Mouse (Mus musculus) limb, embryonic 12.5 days (tissue): ENCODE data around the gene Rimbp3. TPM values are rescaled to one million over a fixed set of nuclear protein-coding genes. Genes with fewer than 3 reads are reported as not detected.
"Not testable (repeated sequence)": the region's sequence is repeated elsewhere in the genome, so short reads cannot be mapped to it uniquely, and the experiment has no call there.

ENCODE experiments used
- ATAC-seq: fragments of 200-750 bp; cut with Nextera tagmentation; 2 replicates; pipeline ENCODE4 v1.8.0; 2017; ENCODE audit warnings: low read depth, moderate TSS enrichment; ENCODE audit not compliant: insufficient number of reproducible peaks, insufficient read depth, low FRiP score, low TSS enrichment
- H3K27ac ChIP-seq: fragments of 300-500 bp; sonication (generic); 2 replicates; pipeline ENCODE4 v1.5.1; 2016; ENCODE audit warnings: mild to moderate bottlenecking, moderate library complexity
- H3K27me3 ChIP-seq: fragments of 300-500 bp; sonication (generic); 2 replicates; pipeline ENCODE4 v1.6.1; 2016; ENCODE audit warnings: mild to moderate bottlenecking, moderate library complexity
- H3K36me3 ChIP-seq: fragments of 300-500 bp; sonication (generic); 2 replicates; pipeline ENCODE4 v1.6.1; 2016; ENCODE audit warnings: mild to moderate bottlenecking, moderate library complexity
- H3K4me1 ChIP-seq: fragments of 300-500 bp; sonication (generic); replicated peaks from 2 replicates; pipeline ENCODE4 v1.6.1; 2016
- H3K4me2 ChIP-seq: fragments of 300-500 bp; sonication (generic); 2 replicates; pipeline ENCODE4 v1.6.1; 2016; ENCODE audit warnings: mild to moderate bottlenecking, moderate library complexity
- H3K4me3 ChIP-seq: fragments of 300-500 bp; sonication (generic); replicated peaks from 2 replicates; pipeline ENCODE4 v1.5.1; 2016; ENCODE audit warnings: mild to moderate bottlenecking
- H3K9ac ChIP-seq: fragments of 300-500 bp; sonication (generic); replicated peaks from 2 replicates; pipeline ENCODE4 v1.6.1; 2016; ENCODE audit warnings: mild to moderate bottlenecking, moderate library complexity
- H3K9me3 ChIP-seq: fragments of 300-500 bp; sonication (generic); 2 replicates; pipeline ENCODE4 v1.6.1; 2016; ENCODE audit warnings: mild to moderate bottlenecking, moderate library complexity
- WGBS: fragments of 180-500 bp; shearing (Covaris S2); methylation state at CpG from one replicate; pipeline ENCODE4 v1.1.7; 2016; 5-methylcytosine and 5-hydroxymethylcytosine counted together
- polyA plus RNA-seq: library from polyadenylated mRNA; unstranded; fragments of >200 nt; fragmentation: Nextera tagmentation; extraction: Ambion mirVana; gene quantifications from 2 replicates; pipeline ENCODE4 v1.2.1, GENCODE M21; 2016

The Rimbp3 gene
- polyA plus RNA-seq: 0.74 and 0.85 TPM in 2 replicates

DNA sequence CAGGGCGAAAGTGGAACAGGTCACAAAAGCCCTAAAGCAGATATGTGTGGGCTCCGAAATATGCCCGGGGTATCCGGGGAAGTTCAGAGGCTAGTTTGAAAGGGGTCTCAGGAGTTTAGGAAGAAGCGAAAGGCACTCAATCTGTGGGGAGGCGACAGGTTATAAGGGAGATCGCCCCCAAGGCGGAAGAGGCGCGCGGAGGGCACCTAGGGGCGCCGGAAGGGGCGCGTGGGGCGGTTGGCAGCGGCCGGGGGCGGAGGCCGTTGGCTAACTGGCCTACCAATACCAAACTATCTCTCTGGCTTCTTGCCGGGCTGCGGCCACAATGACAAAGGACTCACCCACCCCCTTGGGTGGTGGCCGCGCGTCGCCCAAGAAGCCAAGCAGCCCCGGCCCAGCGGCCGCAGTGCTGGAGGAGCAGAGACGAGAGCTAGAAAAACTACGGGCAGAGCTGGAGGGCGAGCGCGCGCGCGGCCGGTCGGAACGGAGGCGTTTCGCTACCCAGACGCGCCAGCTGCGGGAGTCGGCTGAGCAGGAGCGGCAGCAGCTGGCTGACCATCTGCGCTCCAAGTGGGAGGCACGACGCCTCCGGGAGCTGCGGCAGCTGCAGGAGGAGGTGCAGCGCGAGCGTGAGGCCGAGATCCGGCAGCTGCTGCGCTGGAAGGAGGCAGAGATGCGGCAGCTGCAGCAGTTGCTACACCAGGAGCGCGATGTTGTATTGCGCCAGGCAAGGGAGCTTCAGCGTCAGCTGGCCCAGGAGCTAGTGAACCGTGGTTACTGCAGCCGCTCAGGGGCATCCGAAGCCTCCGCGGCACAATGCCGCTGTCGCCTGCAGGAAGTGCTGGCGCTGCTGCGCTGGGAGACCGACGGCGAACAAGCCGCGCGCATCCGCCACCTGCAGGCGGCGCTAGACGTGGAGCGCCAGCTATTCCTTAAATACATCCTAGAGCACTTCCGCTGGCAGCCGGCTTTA lies at the start of gene Rimbp3:
Gene Rimbp3, plus strand, starts transcription at position 215 of the 973 bp plus-strand sequence.
- ATAC-seq: peak; percentile 71
- WGBS: 2% methylated on average over 85 of the region's 85 CpGs

DNA sequence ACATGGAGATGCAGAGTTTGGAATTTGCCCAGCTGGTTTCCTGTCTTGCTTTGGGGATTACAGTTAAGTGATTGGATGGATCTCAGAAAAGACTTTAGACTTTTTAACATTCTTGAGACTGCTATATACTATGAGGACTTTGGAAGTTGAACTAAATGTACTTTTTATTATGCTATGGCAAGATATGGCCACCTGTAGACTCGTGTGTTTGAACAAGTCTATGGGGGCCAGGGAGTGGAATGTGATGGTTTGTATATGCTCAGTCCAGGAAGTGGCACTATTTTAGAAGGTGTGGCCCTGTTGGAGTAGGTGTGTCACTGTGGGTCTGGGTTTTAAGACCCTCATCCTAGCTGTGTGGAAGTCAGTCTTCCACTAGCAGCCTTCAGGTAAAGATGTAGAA lies 42.9 kb upstream of the Rimbp3 start:
- H3K4me2 ChIP-seq, H3K27me3 ChIP-seq, H3K27ac ChIP-seq, H3K9me3 ChIP-seq, H3K4me1 ChIP-seq, ATAC-seq, H3K9ac ChIP-seq, H3K4me3 ChIP-seq: not testable (repeated sequence)
- WGBS: 94% methylated on average over 1 of the region's 1 CpGs
- peaks cover 56% of the 10 kb centered on the region for H3K36me3 ChIP-seq

More for the DNA sequence above, at the start of gene Rimbp3:
- H3K9me3 ChIP-seq: no peaks in the 10 kb centered on the region
- H3K4me2 ChIP-seq: peak within 1 kb of the TSS; percentile 97
- H3K27me3 ChIP-seq: peaks cover 51% of the 10 kb centered on the region
- peak within 1 kb of the TSS; percentile 60 for H3K4me3 ChIP-seq
- H3K9ac ChIP-seq: peak within 1 kb of the TSS; percentile 62
- H3K36me3 ChIP-seq: no peaks in the 10 kb centered on the region
- H3K27ac ChIP-seq: peak within 1 kb of the TSS; percentile 59; the same call in 1 of the 2 replicates
- H3K4me1 ChIP-seq: peaks cover 14% of the 10 kb centered on the region

DNA sequence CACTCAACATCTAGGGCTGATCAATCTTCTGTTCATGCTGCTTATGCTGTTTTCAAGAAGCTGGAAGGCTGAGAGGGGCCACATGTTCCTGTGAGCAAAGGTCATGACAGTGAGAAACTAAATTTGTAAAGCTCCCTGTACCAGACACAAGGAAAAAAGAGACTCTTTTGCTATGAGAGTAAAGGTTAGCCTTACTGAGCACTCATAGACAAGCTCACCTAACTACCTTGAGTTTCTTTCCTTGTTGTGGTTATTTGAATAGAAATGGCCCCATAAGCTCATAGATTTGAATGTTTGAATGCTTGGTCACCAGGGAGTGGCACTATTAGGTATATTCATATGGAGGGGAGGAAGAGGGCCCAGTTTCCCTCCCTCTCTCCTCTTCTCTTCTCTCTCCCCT lies 41.2 kb upstream of the Rimbp3 start:
- no peak for ATAC-seq
- Histone ChIP-seq H3K36me3 (peaks cover 67% of the 10 kb centered on the region), H3K4me2 (no peak overlapping the region)

DNA sequence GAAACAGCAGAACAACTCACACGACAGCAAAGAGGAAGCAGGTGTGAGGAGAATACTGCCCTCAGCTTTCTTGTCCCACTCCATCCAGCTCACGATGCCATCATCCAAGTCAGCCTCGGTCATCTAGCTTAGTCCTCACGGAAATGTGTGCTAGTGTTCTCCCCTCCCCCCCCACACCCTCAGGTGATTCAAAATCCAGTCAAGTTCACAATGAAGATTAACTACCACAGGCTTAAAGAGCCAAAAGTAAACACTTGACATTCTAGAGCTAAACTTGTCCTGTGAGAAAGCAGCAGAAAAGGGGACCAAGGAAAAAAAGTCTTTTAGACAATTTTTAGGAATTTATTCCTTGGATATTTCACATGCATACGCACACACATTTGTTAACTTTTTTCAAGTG lies 40.4 kb upstream of the Rimbp3 start:
- Histone ChIP-seq H3K4me1 (no peaks in the 10 kb centered on the region), H3K27me3 (no peaks in the 10 kb centered on the region), H3K9me3 (no peaks in the 10 kb centered on the region), H3K36me3 (peaks cover 68% of the 10 kb centered on the region), H3K9ac (no peak overlapping the region), H3K27ac (no peak overlapping the region), H3K4me2 (no peak overlapping the region), H3K4me3 (no peak overlapping the region)
- 86% methylated on average over 5 of the region's 5 CpGs for WGBS
- no peak for ATAC-seq

More for the DNA sequence above, 41.2 kb upstream of the Rimbp3 start:
- Histone ChIP-seq H3K27me3 (no peaks in the 10 kb centered on the region), H3K4me3 (no peak overlapping the region), H3K27ac (no peak overlapping the region), H3K9ac (no peak overlapping the region), H3K9me3 (no peaks in the 10 kb centered on the region), H3K4me1 (no peaks in the 10 kb centered on the region)

DNA sequence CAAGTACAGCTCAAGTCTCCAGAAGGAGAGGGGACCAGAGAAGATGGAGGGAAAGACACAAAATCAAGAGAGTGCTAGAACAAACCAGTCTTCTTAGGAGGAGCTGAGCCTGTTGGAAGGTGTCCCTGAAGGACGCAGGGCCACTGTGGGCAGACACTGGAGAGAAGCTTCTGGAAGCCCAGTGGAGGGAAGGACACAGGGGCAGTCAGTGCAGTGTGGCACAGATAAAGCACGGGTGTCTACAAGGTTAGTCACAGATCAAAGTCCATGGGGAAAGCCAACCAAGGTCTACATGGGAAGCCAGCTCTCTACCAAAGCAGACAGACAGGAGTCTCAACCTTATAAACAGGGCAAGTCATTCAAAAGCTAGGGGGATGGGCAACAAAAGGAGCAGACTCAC lies 32.6 kb upstream of the Rimbp3 start:
- Histone ChIP-seq H3K27me3 (no peaks in the 10 kb centered on the region), H3K9me3 (no peaks in the 10 kb centered on the region), H3K4me2 (no peak overlapping the region), H3K4me3 (no peak overlapping the region), H3K36me3 (peaks cover 70% of the 10 kb centered on the region), H3K9ac (no peak overlapping the region), H3K4me1 (no peaks in the 10 kb centered on the region), H3K27ac (no peak overlapping the region)
- no peak for ATAC-seq
- WGBS: 87% methylated on average over 2 of the region's 2 CpGs

DNA sequence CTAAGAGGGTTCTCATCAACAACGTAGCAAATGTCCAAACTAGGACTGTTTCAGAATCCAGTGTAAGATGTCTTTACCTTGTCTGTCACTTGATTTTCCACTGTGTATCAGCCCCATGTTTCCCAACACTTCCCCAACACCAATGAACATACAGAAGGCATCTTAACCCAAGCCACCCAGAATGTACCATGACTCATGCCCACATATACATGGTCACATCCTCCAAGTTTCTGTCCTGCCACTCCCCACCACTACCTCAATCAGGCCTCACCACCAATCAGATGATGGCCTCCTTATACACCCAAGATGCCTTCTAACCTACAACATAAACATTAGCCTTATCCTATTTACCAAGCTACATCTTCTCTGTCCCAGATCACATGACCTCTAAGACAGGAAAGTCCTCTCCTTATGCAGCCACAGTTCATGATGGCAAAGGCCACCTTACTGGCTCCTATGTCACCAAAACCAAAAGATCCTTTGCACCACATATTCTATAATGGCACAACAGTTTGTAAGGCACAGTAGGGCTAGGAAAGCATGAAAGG lies 30.7 kb upstream of the Rimbp3 start:
- Histone ChIP-seq H3K27me3 (no peaks in the 10 kb centered on the region), H3K4me2 (no peak overlapping the region), H3K27ac (no peak overlapping the region), H3K9ac (no peak overlapping the region), H3K4me1 (no peaks in the 10 kb centered on the region), H3K36me3 (peaks cover 51% of the 10 kb centered on the region), H3K4me3 (no peak overlapping the region), H3K9me3 (no peaks in the 10 kb centered on the region)
- ATAC-seq: no peak
- WGBS: 100% methylated on average over 1 of the region's 1 CpGs

DNA sequence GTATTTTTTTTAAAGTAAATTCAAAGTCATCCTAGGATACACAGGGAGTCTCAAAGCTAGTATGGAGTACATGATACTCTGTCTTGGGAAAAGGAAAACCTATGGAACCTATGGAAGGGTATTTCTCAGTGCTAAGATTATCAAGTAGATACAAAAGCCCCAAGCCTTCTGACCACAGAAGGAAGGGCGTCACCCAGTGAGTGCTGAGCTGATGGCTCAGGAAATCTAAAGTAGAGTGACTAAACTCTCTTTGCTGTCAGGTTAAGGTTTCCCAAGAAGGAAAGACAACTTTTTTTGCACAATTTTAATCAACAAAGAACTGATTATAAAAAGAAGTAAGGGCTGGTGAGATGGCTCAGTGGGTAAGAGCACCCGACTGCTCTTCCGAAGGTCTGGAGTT lies 28.7 kb upstream of the Rimbp3 start:
- ATAC-seq: no peak
- H3K4me1 ChIP-seq: no peaks in the 10 kb centered on the region
- WGBS: 90% methylated on average over 3 of the region's 3 CpGs
- no peak overlapping the region for H3K4me3 ChIP-seq
- no peak overlapping the region for H3K4me2 ChIP-seq
- no peaks in the 10 kb centered on the region for H3K27me3 ChIP-seq
- H3K9ac ChIP-seq: no peak overlapping the region
- no peaks in the 10 kb centered on the region for H3K9me3 ChIP-seq
- H3K36me3 ChIP-seq: peaks cover 37% of the 10 kb centered on the region
- no peak overlapping the region for H3K27ac ChIP-seq

DNA sequence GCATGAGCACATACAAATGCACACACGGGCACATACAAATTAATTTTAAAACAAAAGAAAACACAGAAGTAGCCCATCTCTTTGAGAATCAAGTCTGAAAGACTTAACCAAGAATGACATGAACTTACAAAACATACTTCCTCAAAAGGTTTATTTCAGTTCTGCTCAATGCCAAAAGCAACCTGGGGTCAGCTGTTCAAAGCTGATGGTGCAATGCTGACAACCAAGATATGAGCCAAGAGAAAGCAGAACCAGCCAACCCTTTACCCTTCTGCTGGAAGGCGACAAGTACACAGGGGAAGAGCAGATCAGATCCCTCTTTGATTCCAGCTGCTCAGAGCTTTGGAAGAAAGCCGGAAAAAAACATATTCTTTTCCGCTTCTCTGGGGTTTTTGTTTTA lies 27.0 kb upstream of the Rimbp3 start:
- Histone ChIP-seq H3K4me3 (no peak overlapping the region), H3K27ac (no peak overlapping the region), H3K9me3 (0 out of 2 replicates have a peak, but pooled peaks cover 3% of the 10 kb centered on the region), H3K36me3 (peaks cover 35% of the 10 kb centered on the region), H3K4me1 (no peaks in the 10 kb centered on the region), H3K9ac (no peak overlapping the region), H3K4me2 (no peak overlapping the region), H3K27me3 (no peaks in the 10 kb centered on the region)
- 92% methylated on average over 4 of the region's 4 CpGs for WGBS
- ATAC-seq: no peak

DNA sequence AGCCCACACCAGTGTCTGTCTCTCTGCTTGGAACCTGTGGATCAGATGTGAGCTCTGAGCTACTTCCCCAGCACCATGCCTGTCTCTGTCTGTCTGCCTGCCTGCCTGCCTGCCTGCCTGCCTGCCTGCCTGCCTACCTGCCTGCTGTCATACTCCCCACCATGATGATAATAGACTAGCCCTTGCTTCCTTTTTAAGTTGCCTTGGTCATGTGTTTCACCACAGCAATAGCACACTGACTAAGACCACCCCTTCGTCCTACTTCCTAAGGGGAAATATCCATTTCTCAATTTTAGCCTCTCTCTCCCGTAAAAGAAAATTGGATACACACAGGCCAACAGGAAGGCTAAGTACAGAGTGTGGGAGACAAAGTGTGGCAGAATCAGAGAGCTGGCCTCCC lies 26.3 kb upstream of the Rimbp3 start:
- Histone ChIP-seq H3K9ac (no peak overlapping the region), H3K4me3 (no peak overlapping the region), H3K4me1 (no peaks in the 10 kb centered on the region), H3K36me3 (peaks cover 39% of the 10 kb centered on the region), H3K9me3 (0 out of 2 replicates have a peak, but pooled peaks cover 3% of the 10 kb centered on the region), H3K4me2 (no peak overlapping the region), H3K27me3 (no peaks in the 10 kb centered on the region), H3K27ac (no peak overlapping the region)
- 82% methylated on average over 2 of the region's 2 CpGs for WGBS
- ATAC-seq: no peak

DNA sequence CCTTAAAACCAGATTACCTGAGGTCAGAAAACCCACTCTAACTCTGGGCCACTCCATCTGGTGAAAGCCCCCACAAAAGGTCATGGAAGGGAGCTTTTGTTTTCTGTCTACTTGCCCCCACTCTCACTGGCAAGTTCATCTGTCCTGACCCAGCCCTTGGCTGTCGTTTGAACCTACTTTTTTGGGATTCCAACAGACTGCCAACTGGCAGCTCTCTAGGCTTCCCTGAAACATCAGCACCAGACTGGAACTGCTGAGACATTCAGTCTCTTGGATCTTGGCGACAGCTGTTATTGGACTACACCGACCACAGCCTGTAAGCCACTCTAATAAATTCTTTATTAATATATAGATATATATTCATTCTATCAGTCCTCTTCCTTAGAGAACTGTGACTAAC lies 25.4 kb upstream of the Rimbp3 start:
- Histone ChIP-seq H3K4me3 (no peak overlapping the region), H3K4me1 (no peaks in the 10 kb centered on the region), H3K4me2 (no peak overlapping the region), H3K27me3 (no peaks in the 10 kb centered on the region), H3K9ac (no peak overlapping the region), H3K9me3 (0 out of 2 replicates have a peak, but pooled peaks cover 3% of the 10 kb centered on the region), H3K27ac (no peak overlapping the region), H3K36me3 (peaks cover 40% of the 10 kb centered on the region)
- ATAC-seq: no peak
- WGBS: 85% methylated on average over 3 of the region's 3 CpGs

DNA sequence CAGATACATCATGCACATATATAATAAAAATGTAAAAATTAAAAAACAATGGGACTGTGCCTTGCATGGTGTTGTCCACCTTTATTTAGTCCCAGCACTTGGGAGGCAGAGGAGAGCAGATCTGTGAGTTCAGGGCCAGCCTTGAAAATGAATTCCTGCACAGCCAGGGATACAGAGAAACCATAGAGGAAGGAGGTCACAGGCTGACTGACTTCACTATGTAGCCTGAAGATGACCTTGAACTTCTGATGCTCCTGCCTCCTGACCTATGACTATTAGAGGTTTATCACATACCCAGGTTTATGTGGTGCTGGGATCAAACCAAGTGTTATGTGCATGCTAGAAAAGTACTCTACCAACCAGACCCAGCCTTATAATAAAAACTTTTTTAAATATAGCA lies 22.9 kb upstream of the Rimbp3 start:
- H3K27ac ChIP-seq: no peak overlapping the region
- H3K27me3 ChIP-seq: no peaks in the 10 kb centered on the region
- H3K36me3 ChIP-seq: peaks cover 42% of the 10 kb centered on the region
- ATAC-seq: no peak
- H3K4me2 ChIP-seq: no peak overlapping the region
- H3K9me3 ChIP-seq: 0 out of 2 replicates have a peak, but pooled peaks cover 3% of the 10 kb centered on the region
- H3K4me3 ChIP-seq: no peak overlapping the region
- H3K4me1 ChIP-seq: no peaks in the 10 kb centered on the region
- no peak overlapping the region for H3K9ac ChIP-seq
